Mouse (Mus musculus): ENCODE results near the gene Slc25a11.

DNA sequence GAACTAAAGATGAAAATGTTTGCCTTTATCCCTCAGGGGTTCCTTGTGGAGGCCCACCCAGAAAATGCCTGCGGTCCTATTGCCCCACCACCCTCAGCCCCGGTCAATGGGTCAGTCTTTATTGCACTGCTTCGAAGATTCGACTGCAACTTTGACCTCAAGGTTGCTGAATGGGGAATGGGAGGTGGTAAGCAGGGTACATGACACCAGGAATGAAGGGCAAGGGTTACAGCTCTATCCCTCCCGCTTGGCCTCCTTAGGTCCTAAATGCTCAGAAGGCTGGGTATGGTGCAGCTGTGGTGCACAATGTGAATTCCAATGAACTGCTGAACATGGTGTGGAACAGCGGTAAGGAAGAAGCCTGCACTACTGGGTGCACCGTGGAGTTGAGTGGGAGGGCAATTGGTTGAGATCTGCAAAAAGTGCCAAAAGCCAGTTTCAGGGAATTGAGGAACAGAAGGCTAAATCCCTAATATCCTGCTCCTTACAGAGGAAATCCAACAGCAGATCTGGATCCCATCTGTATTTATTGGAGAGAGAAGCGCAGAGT, 2.0 kb upstream of the Slc25a11 start:
- TF ChIP-seq CTCF (IDR thresholded peaks at IDR 0.05; ENCODE audit: extremely low read depth, insufficient read depth, low read length) (no peak), POLR2A (IDR thresholded peaks at IDR 0.05; ENCODE audit: extremely low read depth, insufficient read depth, low read length) (no peak)
